Mouse (Mus musculus): ENCODE measurements around the gene Sgcd. TPM values are rescaled to one million over a fixed set of nuclear protein-coding genes. Genes with fewer than 3 reads are reported as not detected.

Sgcd gene
- polyA plus RNA-seq, 1 experiment from 2014 or later, result 1.9 TPM

GRCm38 (mm10) chr11:47128331-47128730 is 860.4 kb downstream of the Sgcd start:
- Histone ChIP-seq H3K27me3 (replicated peaks; ENCODE audit: control insufficient read depth, insufficient read depth, low read length) (no peaks in the 10 kb centered on the region), H3K27ac (ENCODE audit: low read length) (no peak overlapping the region), H3K4me1 (ENCODE audit: control insufficient read depth, insufficient read depth, low read length) (no peaks in the 10 kb centered on the region; the same call in 1 of the 2 replicates), H3K9me3 (ENCODE audit: control insufficient read depth, low read length) (no peaks in the 10 kb centered on the region), H3K36me3 (ENCODE audit: control insufficient read depth, insufficient read depth, low read length) (no peaks in the 10 kb centered on the region), H3K4me2 (ENCODE audit: low read depth, low read length) (no peak overlapping the region), H3K9ac (ENCODE audit: low read depth, low read length) (no peak overlapping the region), H3K4me3 (ENCODE audit: low read length) (no peak overlapping the region)
- no peak for ATAC-seq
- 81% methylated on average over 3 of the region's 3 CpGs for WGBS

- H3K4me3 ChIP-seq (ENCODE audit: low read length), result no peak overlapping the region
- H3K4me2 ChIP-seq (ENCODE audit: low read depth, low read length), result no peak overlapping the region
- no peaks in the 10 kb centered on the region for H3K36me3 ChIP-seq (ENCODE audit: control insufficient read depth, insufficient read depth, low read length)
- WGBS, result 51% methylated on average over 1 of the region's 1 CpGs
- H3K4me1 ChIP-seq (ENCODE audit: control insufficient read depth, insufficient read depth, low read length), result peaks cover 6% of the 10 kb centered on the region; the same call in 1 of the 2 replicates
- no peak overlapping the region for H3K27ac ChIP-seq (ENCODE audit: low read length)
- H3K27me3 ChIP-seq (replicated peaks; ENCODE audit: control insufficient read depth, insufficient read depth, low read length), result no peaks in the 10 kb centered on the region
- ATAC-seq, result no peak
- H3K9me3 ChIP-seq (ENCODE audit: control insufficient read depth, low read length), result no peaks in the 10 kb centered on the region
- no peak overlapping the region for H3K9ac ChIP-seq (ENCODE audit: low read depth, low read length)
Observed at GRCm38 (mm10) chr11:47120874-47121273, 867.9 kb downstream of the Sgcd start.

DNA sequence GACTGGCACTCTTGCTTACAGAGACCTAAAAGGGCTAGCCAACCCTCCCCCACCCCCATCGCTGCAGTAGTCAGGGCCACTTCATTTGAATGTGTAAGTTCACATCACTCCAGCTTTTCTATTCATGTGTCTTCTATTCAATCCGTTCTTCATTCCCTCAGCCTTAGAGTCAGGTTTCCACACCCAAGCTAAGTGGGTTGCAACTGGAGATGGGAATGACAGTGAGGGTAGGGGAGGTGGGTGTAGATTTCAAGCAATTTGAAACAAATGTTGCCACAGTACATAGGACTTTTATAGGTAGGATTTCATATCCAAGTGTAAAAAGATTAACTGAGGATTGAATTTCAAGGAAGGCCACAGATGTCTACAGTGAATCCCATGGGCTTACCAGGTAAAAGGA is 870.9 kb downstream of the Sgcd start:
- H3K4me1 ChIP-seq (ENCODE audit: control insufficient read depth, insufficient read depth, low read length), result peaks cover 6% of the 10 kb centered on the region; the same call in 1 of the 2 replicates
- no peak overlapping the region for H3K4me2 ChIP-seq (ENCODE audit: low read depth, low read length)
- H3K9ac ChIP-seq (ENCODE audit: low read depth, low read length), result no peak overlapping the region
- no peaks in the 10 kb centered on the region for H3K36me3 ChIP-seq (ENCODE audit: control insufficient read depth, insufficient read depth, low read length)
- H3K9me3 ChIP-seq (ENCODE audit: control insufficient read depth, low read length), result no peaks in the 10 kb centered on the region
- no peak overlapping the region for H3K27ac ChIP-seq (ENCODE audit: low read length)
- no peaks in the 10 kb centered on the region for H3K27me3 ChIP-seq (replicated peaks; ENCODE audit: control insufficient read depth, insufficient read depth, low read length)
- no peak overlapping the region for H3K4me3 ChIP-seq (ENCODE audit: low read length)
- 58% methylated on average over 2 of the region's 2 CpGs for WGBS
- ATAC-seq, result no peak

- no peak overlapping the region for H3K9ac ChIP-seq (ENCODE audit: low read depth, low read length)
- no peak for ATAC-seq
- H3K9me3 ChIP-seq (ENCODE audit: control insufficient read depth, low read length), result no peaks in the 10 kb centered on the region
- WGBS, result 96% methylated on average over 4 of the region's 4 CpGs
- no peaks in the 10 kb centered on the region for H3K27me3 ChIP-seq (replicated peaks; ENCODE audit: control insufficient read depth, insufficient read depth, low read length)
- no peaks in the 10 kb centered on the region for H3K36me3 ChIP-seq (ENCODE audit: control insufficient read depth, insufficient read depth, low read length)
- no peak overlapping the region for H3K4me2 ChIP-seq (ENCODE audit: low read depth, low read length)
- no peak overlapping the region for H3K27ac ChIP-seq (ENCODE audit: low read length)
- H3K4me3 ChIP-seq (ENCODE audit: low read length), result no peak overlapping the region
- peaks cover 6% of the 10 kb centered on the region; the same call in 1 of the 2 replicates for H3K4me1 ChIP-seq (ENCODE audit: control insufficient read depth, insufficient read depth, low read length)
Observed at GRCm38 (mm10) chr11:47114366-47114765, 874.4 kb downstream of the Sgcd start.

DNA sequence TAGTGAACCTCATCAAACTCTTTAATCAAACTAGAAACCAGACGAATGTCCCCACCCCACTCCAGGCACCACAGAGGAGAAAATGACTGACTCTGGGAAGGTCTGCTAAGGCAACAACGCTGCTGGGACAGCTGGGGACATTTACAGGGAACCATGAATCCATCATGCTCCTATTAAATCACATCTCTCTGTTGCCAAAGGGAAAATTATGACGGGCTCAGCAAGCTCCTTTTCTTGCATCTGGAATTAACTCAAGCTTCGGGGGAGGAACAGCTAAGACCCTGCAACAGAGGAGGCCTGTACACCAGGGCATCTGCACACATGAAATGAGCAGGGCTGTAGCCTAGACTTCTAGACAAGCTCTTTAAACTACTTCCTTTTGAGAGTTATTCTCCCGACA is 875.7 kb downstream of the Sgcd start:
- Histone ChIP-seq H3K4me1 (ENCODE audit: control insufficient read depth, insufficient read depth, low read length) (peaks cover 6% of the 10 kb centered on the region; the same call in 1 of the 2 replicates), H3K36me3 (ENCODE audit: control insufficient read depth, insufficient read depth, low read length) (no peaks in the 10 kb centered on the region)

GRCm38 (mm10) chr11:47110314-47110713 is 878.5 kb downstream of the Sgcd start:
- no peak overlapping the region for H3K4me2 ChIP-seq (ENCODE audit: low read depth, low read length)
- H3K4me1 ChIP-seq (ENCODE audit: control insufficient read depth, insufficient read depth, low read length), result no peaks in the 10 kb centered on the region
- H3K36me3 ChIP-seq (ENCODE audit: control insufficient read depth, insufficient read depth, low read length), result no peaks in the 10 kb centered on the region
- H3K9me3 ChIP-seq (ENCODE audit: control insufficient read depth, low read length), result no peaks in the 10 kb centered on the region
- no peak for ATAC-seq
- H3K9ac ChIP-seq (ENCODE audit: low read depth, low read length), result no peak overlapping the region
- no peak overlapping the region for H3K27ac ChIP-seq (ENCODE audit: low read length)
- H3K27me3 ChIP-seq (replicated peaks; ENCODE audit: control insufficient read depth, insufficient read depth, low read length), result no peaks in the 10 kb centered on the region
- H3K4me3 ChIP-seq (ENCODE audit: low read length), result no peak overlapping the region

More for the DNA sequence above, 875.7 kb downstream of the Sgcd start:
- H3K9ac ChIP-seq (ENCODE audit: low read depth, low read length), result no peak overlapping the region
- ATAC-seq, result no peak
- no peak overlapping the region for H3K4me2 ChIP-seq (ENCODE audit: low read depth, low read length)
- no peaks in the 10 kb centered on the region for H3K9me3 ChIP-seq (ENCODE audit: control insufficient read depth, low read length)
- no peak overlapping the region for H3K27ac ChIP-seq (ENCODE audit: low read length)
- WGBS, result 60% methylated on average over 5 of the region's 5 CpGs
- H3K4me3 ChIP-seq (ENCODE audit: low read length), result no peak overlapping the region
- H3K27me3 ChIP-seq (replicated peaks; ENCODE audit: control insufficient read depth, insufficient read depth, low read length), result no peaks in the 10 kb centered on the region

GRCm38 (mm10) chr11:47107661-47108060 is 881.1 kb downstream of the Sgcd start:
- H3K27me3 ChIP-seq (replicated peaks; ENCODE audit: control insufficient read depth, insufficient read depth, low read length), result no peaks in the 10 kb centered on the region
- no peak overlapping the region for H3K4me2 ChIP-seq (ENCODE audit: low read depth, low read length)
- H3K9ac ChIP-seq (ENCODE audit: low read depth, low read length), result no peak overlapping the region
- WGBS, result 85% methylated on average over 2 of the region's 2 CpGs
- H3K27ac ChIP-seq (ENCODE audit: low read length), result no peak overlapping the region
- no peak for ATAC-seq
- H3K4me3 ChIP-seq (ENCODE audit: low read length), result no peak overlapping the region
- no peaks in the 10 kb centered on the region for H3K36me3 ChIP-seq (ENCODE audit: control insufficient read depth, insufficient read depth, low read length)
- no peaks in the 10 kb centered on the region for H3K9me3 ChIP-seq (ENCODE audit: control insufficient read depth, low read length)
- H3K4me1 ChIP-seq (ENCODE audit: control insufficient read depth, insufficient read depth, low read length), result no peaks in the 10 kb centered on the region

DNA sequence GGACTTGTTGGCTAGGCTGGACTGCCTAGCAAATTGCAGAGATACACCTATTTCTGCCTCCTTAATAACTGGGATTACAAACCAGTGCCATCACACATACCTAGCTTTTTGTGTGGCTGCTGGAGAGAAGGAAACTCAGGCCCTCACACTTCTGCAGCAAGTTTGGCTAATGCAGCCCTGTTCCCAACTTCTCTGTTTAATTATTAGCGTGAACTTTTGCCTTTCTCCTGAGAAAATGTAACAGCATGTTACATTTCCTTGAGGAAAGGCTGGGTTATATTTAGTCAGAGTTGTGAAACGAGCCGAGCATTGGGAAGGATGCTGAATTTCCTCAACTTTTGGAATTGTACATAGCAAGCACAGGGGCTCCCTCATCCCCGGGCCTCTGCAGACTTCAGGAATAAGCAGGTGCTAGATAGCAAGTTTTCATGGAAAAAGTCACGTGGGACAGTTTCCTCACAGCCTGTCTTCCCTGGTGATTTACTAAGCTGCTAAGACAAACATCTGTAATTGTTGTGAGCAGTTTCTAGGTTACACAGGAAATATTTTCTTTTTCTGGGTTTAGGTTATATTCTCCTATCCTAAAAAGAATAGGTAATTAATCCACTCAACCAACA is 895.4 kb downstream of the Sgcd start:
- Histone ChIP-seq H3K36me3 (ENCODE audit: control insufficient read depth, insufficient read depth, low read length) (no peaks in the 10 kb centered on the region), H3K4me3 (ENCODE audit: low read length) (no peak overlapping the region), H3K27ac (ENCODE audit: low read length) (no peak overlapping the region; the same call in 1 of the 2 replicates), H3K4me2 (ENCODE audit: low read depth, low read length) (no peak overlapping the region), H3K9me3 (ENCODE audit: control insufficient read depth, low read length) (no peaks in the 10 kb centered on the region), H3K4me1 (ENCODE audit: control insufficient read depth, insufficient read depth, low read length) (no peaks in the 10 kb centered on the region), H3K27me3 (replicated peaks; ENCODE audit: control insufficient read depth, insufficient read depth, low read length) (no peaks in the 10 kb centered on the region), H3K9ac (ENCODE audit: low read depth, low read length) (no peak overlapping the region)
- peak; percentile 28; the same call in 1 of the 2 replicates for ATAC-seq
- WGBS, result 41% methylated on average over 5 of the region's 5 CpGs

GRCm38 (mm10) chr11:47082517-47082916 is 906.3 kb downstream of the Sgcd start:
- Histone ChIP-seq H3K9me3 (ENCODE audit: control insufficient read depth, low read length) (no peaks in the 10 kb centered on the region), H3K4me3 (ENCODE audit: low read length) (no peak overlapping the region), H3K4me1 (ENCODE audit: control insufficient read depth, insufficient read depth, low read length) (no peaks in the 10 kb centered on the region), H3K9ac (ENCODE audit: low read depth, low read length) (no peak overlapping the region), H3K27me3 (replicated peaks; ENCODE audit: control insufficient read depth, insufficient read depth, low read length) (no peaks in the 10 kb centered on the region), H3K36me3 (ENCODE audit: control insufficient read depth, insufficient read depth, low read length) (no peaks in the 10 kb centered on the region), H3K27ac (ENCODE audit: low read length) (no peak overlapping the region), H3K4me2 (ENCODE audit: low read depth, low read length) (no peak overlapping the region)
- no peak for ATAC-seq
- 80% methylated on average over 1 of the region's 1 CpGs for WGBS

DNA sequence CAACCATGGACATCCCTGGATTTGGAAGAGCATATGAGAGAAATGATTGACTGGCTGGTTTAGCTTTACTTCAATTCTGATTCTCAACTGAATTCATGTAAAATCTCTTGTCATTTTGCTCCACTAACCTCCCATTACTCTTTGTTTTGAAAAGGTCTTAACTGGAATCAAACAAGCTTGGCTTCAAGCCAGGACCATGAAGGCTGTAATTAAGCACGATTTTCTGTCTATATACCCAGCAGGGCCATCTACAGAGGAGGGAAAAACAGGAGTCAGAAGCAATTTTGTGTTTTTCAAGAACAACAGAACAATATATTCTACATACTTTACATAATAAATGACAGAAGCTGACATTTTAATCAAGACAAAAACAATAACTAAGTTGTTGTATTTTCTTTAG is 915.2 kb downstream of the Sgcd start:
- no peak overlapping the region for H3K4me3 ChIP-seq (ENCODE audit: low read length)
- H3K4me2 ChIP-seq (ENCODE audit: low read depth, low read length), result no peak overlapping the region
- no peak overlapping the region for H3K27ac ChIP-seq (ENCODE audit: low read length)
- no peak overlapping the region for H3K9ac ChIP-seq (ENCODE audit: low read depth, low read length)
- H3K9me3 ChIP-seq (ENCODE audit: control insufficient read depth, low read length), result no peaks in the 10 kb centered on the region
- H3K27me3 ChIP-seq (replicated peaks; ENCODE audit: control insufficient read depth, insufficient read depth, low read length), result no peaks in the 10 kb centered on the region
- H3K36me3 ChIP-seq (ENCODE audit: control insufficient read depth, insufficient read depth, low read length), result no peaks in the 10 kb centered on the region
- no peaks in the 10 kb centered on the region for H3K4me1 ChIP-seq (ENCODE audit: control insufficient read depth, insufficient read depth, low read length)
- ATAC-seq, result no peak
- WGBS, result 53% methylated on average over 1 of the region's 1 CpGs

Data from intestine, embryonic 16.5 days (tissue).